Comparison of ENCODE assay signal across 9 mouse cellular contexts in the genomic region with DNA sequence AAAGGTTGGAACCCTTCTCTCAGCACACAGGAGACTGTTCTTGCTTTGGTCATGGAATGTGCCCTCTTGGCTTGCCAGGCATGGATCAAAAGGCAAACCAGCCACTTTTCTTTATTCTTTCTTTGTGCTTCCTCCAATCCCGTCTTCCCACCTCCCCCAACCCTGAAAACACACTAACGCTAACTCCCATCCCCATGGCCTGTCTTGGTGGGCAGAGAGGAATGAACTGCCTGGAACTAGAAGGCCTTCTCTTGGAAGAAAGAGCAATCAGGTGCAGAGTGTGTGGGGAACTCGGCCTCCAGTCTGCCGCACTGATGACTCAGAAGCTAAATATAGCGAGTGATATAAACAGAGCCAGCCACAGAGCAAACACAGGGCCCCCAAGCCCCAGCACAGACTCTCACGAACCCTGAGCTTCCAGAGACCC. TPM values are rescaled to one million over a fixed set of nuclear protein-coding genes. Genes with fewer than 3 reads are reported as not detected.
DNase-seq lines count a peak whose midpoint lies in the region; ATAC-seq lines count a peak whose summit lies in the region.
"Had no signal": no experiment of that assay in that cellular context is flagged by ENCODE, and none has a peak within 500 bp of the region (broad histone marks: within the 10 kb centered on the region; RNA-seq: fewer than 3 reads in every experiment).

No protein-coding gene starts in this region.

- H3K9ac ChIP-seq in forebrain, embryonic 14.5 days (ENCODE audit: low read length) = no peak overlapping the region
- no peak overlapping the region for H3K9ac ChIP-seq in kidney, embryonic 14.5 days (ENCODE audit: low read depth, low read length)

- H3K27ac ChIP-seq in forebrain, embryonic 10.5 days = peak overlapping the region; percentile 81
- H3K27ac ChIP-seq in forebrain, embryonic 14.5 days (ENCODE audit: low read depth, low read length) = no peak overlapping the region
- peak overlapping the region; percentile 88 for H3K27ac ChIP-seq in kidney, embryonic 14.5 days (ENCODE audit: low read depth, low read length)

- peaks cover 74% of the 10 kb centered on the region for H3K4me1 ChIP-seq in forebrain, embryonic 10.5 days
- peaks cover 18% of the 10 kb centered on the region for H3K4me1 ChIP-seq in forebrain, embryonic 14.5 days (ENCODE audit: control insufficient read depth, insufficient read depth, low read length)
- peaks cover 59% of the 10 kb centered on the region for H3K4me1 ChIP-seq in kidney, embryonic 14.5 days (ENCODE audit: control insufficient read depth, insufficient read depth, low read length)

- 59% methylated on average over 6 of the region's 6 CpGs for WGBS in forebrain, embryonic 10.5 days
- WGBS in forebrain, embryonic 14.5 days = 54% methylated on average over 6 of the region's 6 CpGs
- WGBS in kidney, embryonic 14.5 days = 21% methylated on average over 6 of the region's 6 CpGs

- ATAC-seq in forebrain, embryonic 14.5 days = no peak
- no peak for ATAC-seq in kidney, embryonic 14.5 days (ENCODE audit: low FRiP score, low TSS enrichment)

- peaks cover 26% of the 10 kb centered on the region for H3K36me3 ChIP-seq in forebrain, embryonic 10.5 days (replicated peaks)
- H3K36me3 ChIP-seq in forebrain, embryonic 14.5 days (ENCODE audit: control insufficient read depth, insufficient read depth, low read length) = no peaks in the 10 kb centered on the region
- peaks cover 8% of the 10 kb centered on the region; the same call in 1 of the 2 replicates for H3K36me3 ChIP-seq in kidney, embryonic 14.5 days (ENCODE audit: control insufficient read depth, insufficient read depth, low read length)
- H3K36me3 ChIP-seq: G1E had no signal

- H3K4me2 ChIP-seq in forebrain, embryonic 14.5 days (ENCODE audit: low read length) = no peak overlapping the region
- peak overlapping the region; percentile 15; the same call in 1 of the 2 replicates for H3K4me2 ChIP-seq in kidney, embryonic 14.5 days (replicated peaks; ENCODE audit: low read depth, low read length)

- peaks cover 12% of the 10 kb centered on the region for H3K27me3 ChIP-seq in forebrain, embryonic 10.5 days (ENCODE audit: poor library complexity, severe bottlenecking)
- H3K27me3 ChIP-seq in forebrain, embryonic 14.5 days (replicated peaks; ENCODE audit: control insufficient read depth, insufficient read depth, low read length) = no peaks in the 10 kb centered on the region
- H3K27me3 ChIP-seq in kidney, embryonic 14.5 days (ENCODE audit: control insufficient read depth, insufficient read depth, low read length) = no peaks in the 10 kb centered on the region

- no peak overlapping the region for H3K4me3 ChIP-seq in forebrain, embryonic 10.5 days
- H3K4me3 ChIP-seq in forebrain, embryonic 14.5 days (ENCODE audit: low read depth, low read length) = no peak overlapping the region
- H3K4me3 ChIP-seq in kidney, embryonic 14.5 days (ENCODE audit: low read length) = no peak overlapping the region

- no peak for DNase-seq in forebrain, embryonic 10.5 days (ENCODE audit: extremely low spot score, low spot score)
- no peak for DNase-seq in forebrain, embryonic 14.5 days (ENCODE audit: low spot score)
- peak; percentile 64 to 70 for DNase-seq in adrenal gland, postnatal 36 days
- peak; percentile 75 for DNase-seq in heart, adult 8-10 months (ENCODE audit: low spot score)
- peak; percentile 82 for DNase-seq in lung, postnatal 25 days (ENCODE audit: low spot score)
- DNase-seq in thymus, postnatal 25 days = peak; percentile 51
- no peak for DNase-seq in urinary bladder, postnatal 25 days (ENCODE audit: low spot score)

- no peaks in the 10 kb centered on the region for H3K9me3 ChIP-seq in forebrain, embryonic 10.5 days
- no peaks in the 10 kb centered on the region for H3K9me3 ChIP-seq in forebrain, embryonic 14.5 days (replicated peaks; ENCODE audit: control insufficient read depth, low read length)
- H3K9me3 ChIP-seq in kidney, embryonic 14.5 days (ENCODE audit: control insufficient read depth, low read length) = no peaks in the 10 kb centered on the region
- H3K9me3 ChIP-seq: G1E had no signal

RNA-seq across cellular contexts. Expression of a gene that starts 8.8 kb away (rescaled TPM):
- polyA plus RNA-seq in forebrain, embryonic 10.5 days (2016; fragmentation: Nextera tagmentation; extraction: Ambion mirVana) = 3.8 and 4.5 TPM in 2 replicates
- polyA plus RNA-seq in forebrain, embryonic 14.5 days (2014; fragmentation: Nextera tagmentation; extraction: Ambion mirVana) = 2.8 and 3.0 TPM in 2 replicates
- total RNA-seq in adrenal gland, postnatal 36 days (2021) = 10 to 100 TPM; 10.9 to 14.1 TPM
- 1 to 10 TPM; 2.8 to 9.8 (median 7.7) TPM for total RNA-seq in heart, adult 8-10 months (2022)
- 6.0 and 9.6 TPM in 2 replicates for polyA plus RNA-seq in kidney, embryonic 14.5 days (2014; fragmentation: Nextera tagmentation; extraction: Ambion mirVana)
- polyA plus RNA-seq: G1E had no signal

RNA-seq across cellular contexts. Expression of a gene that starts 57.3 kb away (rescaled TPM):
- polyA plus RNA-seq in forebrain, embryonic 10.5 days (2016; fragmentation: Nextera tagmentation; extraction: Ambion mirVana) = 168 and 179 TPM in 2 replicates
- 40.9 and 47.5 TPM in 2 replicates for polyA plus RNA-seq in forebrain, embryonic 14.5 days (2014; fragmentation: Nextera tagmentation; extraction: Ambion mirVana)
- 1 to 10 TPM; 4.9 to 6.5 TPM for total RNA-seq in adrenal gland, postnatal 36 days (2021)
- under 1 TPM; 0.56 to 0.94 (median 0.60) TPM for total RNA-seq in heart, adult 8-10 months (2022)
- polyA plus RNA-seq in kidney, embryonic 14.5 days (2014; fragmentation: Nextera tagmentation; extraction: Ambion mirVana) = 63.7 and 107 TPM in 2 replicates

Comparison
In these comparisons a context has a peak if more than half of its experiments do, and no peak if none do; other contexts are left out.
1. DNase-seq: peak in adrenal gland, postnatal 36 days (2 of 2), heart, adult 8-10 months (single experiment), lung, postnatal 25 days (single experiment) and thymus, postnatal 25 days (single experiment); none in forebrain, embryonic 10.5 days (single experiment), forebrain, embryonic 14.5 days (single experiment) and urinary bladder, postnatal 25 days (single experiment).